Mouse (Mus musculus) gonadal fat pad, adult 2 months (tissue): ENCODE data around the gene Axdnd1. TPM values are rescaled to one million over a fixed set of nuclear protein-coding genes. Genes with fewer than 3 reads are reported as not detected.

Experiments used
- DNase-seq: peaks from one replicate; pipeline ENCODE4 v3.0.0-alpha.2; 2012; ENCODE audit warnings: low read depth
- polyA plus RNA-seq: library from polyadenylated mRNA; depleted of rRNA; stranded (reverse); fragments of >200 nt; gene quantifications from 2 replicates; pipeline ENCODE4 v1.2.3, GENCODE M21; 2012; rRNA removed

Axdnd1 gene
- 0.05 and 2.3 TPM in 2 replicates for polyA plus RNA-seq

DNA sequence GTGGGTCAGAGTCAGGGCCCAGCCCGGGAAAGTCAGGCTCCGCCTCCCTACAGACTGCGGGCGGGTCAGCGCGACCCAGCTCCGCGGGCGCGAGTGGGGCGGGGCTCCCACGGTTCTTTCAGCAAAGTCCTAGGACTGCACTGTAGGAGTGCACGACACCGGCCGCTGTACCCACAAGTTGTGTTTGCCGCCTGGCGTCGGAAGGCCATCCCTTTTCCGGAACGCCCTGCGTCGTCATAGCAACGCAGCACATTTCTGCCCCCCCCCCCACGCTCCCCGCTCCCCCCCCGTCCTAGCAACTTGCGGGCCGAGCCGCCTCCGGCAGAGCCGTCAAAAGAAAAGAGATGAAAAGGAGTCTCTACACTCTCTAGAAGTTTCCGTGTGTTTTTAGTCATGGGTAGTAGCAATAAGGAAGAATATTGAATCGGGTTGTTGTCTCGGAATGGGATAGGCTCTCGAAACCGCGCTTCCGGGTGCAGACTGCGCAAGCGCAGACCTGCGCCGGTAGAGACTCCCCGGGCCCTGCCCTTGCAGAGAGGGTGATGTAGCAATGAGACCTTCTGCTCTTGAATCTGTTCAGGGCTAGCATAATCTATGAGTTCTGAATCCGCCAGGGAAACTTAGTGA is at the start of gene Axdnd1:
Gene Axdnd1 (minus strand): TSS at position 489 of the 627 bp plus-strand sequence.
- no peak for DNase-seq

DNA sequence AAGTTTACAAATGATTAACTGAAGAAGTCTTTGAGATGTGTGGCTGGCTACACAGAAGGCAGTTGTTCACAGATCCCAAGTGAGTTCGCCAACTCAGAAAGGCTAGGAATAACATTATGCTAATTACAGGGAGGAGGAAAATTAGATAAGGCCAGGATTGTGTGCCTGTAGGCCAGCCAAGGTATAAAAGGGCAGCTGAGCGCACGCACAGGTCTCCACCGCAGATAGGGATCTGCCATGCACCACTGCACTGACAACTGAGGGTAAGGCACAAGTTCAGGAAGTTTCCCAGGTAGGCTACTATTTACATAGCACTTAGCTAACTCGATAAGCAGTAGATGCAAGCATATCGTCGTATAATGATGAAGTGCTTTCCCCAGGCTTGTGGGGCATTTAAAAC is 49.6 kb upstream of the Axdnd1 start:
- DNase-seq, result no peak

- no peak for DNase-seq
Observed at GRCm38 (mm10) chr1:156468576-156468975, 47.6 kb upstream of the Axdnd1 start.

GRCm38 (mm10) chr1:156467655-156468255 is 46.8 kb upstream of the Axdnd1 start:
- no peak for DNase-seq

DNA sequence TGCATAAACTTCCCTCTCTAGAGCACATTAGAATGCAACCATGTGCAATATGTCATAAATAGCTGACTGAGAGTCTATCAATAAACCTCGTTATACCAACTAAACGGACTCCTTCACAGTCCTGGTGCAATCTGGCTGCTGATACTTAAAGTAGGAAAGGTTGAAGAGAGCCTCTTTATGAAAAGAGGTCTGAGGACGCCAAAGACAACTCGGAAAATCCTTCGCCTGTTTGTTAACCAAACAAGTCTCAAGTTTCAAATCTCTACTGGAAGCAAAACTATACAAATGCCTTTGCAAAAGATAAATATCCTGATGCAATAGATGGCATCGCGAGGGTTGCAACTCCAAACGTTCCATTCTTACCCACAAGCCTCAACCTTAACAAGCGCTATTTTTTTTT is 44.0 kb upstream of the Axdnd1 start:
- no peak for DNase-seq

DNA sequence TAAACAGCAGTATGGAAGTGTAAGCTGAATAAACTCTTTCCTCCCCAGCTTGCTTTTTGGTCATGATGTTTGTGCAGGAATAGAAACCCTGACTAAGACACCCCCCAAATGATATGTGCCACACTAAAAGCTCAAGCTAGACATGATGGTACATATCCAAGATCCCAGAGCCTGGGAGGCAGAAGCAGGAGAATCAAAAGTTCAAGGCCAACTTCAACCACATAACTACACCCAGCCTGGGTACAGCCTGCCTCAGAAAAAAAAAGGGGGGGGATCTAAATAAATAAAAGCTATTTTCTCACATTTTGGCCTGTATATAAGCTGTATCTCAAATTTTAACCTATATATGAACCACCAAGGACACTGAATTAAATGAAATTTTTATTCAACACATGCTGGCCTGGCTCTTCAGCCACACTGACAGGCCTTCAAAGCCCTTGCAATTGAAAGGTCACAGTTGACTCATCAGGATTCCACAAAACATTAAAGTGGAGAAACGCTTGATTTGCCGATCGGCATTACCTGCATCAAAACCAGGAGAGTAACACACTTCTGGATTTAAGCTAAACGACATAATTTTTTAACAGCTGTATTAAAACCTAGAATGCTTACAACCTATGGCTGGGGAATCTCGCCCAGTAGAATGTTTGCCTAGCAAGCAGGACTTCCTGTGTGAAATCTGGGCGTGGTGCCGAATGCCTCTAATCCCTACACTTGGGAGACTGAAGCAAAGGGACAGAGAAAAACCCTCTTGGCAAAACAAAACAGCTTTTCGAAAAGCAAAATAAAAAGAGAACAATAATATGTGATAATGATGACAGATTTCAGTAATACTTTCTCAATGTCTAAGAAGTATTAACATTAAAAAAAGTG is 43.3 kb upstream of the Axdnd1 start:
- no peak for DNase-seq

GRCm38 (mm10) chr1:156462273-156462991 is 41.5 kb upstream of the Axdnd1 start:
- DNase-seq, result no peak

DNA sequence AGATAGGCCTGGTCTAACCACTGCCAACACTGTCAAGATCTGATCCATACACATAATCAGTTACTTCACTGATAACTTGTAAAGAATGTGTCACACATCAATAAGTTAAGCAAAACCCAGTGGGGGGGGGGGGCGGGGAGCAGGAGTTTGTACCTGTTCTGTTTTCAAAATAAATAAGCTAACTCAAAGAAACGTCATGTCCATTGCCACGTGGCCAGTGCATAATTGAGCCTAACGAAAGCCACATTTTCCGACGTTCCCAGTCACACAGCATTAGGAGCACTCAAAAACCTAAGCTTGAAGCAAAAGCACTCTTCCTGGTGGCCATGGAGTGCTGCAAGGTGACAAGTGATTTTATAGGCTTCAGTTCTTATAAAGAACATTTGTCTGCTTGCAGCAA is 40.1 kb upstream of the Axdnd1 start:
- no peak for DNase-seq

GRCm38 (mm10) chr1:156460216-156460615 is 39.3 kb upstream of the Axdnd1 start:
- DNase-seq, result no peak

DNA sequence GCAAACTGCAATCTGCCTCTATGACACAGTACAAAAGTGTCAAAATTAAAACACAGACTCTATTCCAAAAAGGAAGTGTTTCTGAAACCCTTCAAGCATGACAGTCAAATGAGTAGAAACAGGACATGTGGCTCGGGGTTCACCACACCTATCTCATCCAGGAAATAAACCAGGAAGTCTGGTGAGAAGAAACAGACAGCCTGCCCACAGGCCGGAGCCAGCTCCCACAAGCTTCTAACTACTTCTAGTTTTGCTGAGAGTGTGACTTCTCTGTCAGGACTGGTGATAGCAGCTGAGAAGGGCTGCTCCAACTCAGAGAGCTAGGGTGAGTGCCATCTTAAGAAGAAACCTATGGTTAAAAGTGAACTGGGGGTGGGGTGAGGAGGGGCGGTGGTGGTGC is 38.7 kb upstream of the Axdnd1 start:
- no peak for DNase-seq

GRCm38 (mm10) chr1:156458391-156459060 is 37.6 kb upstream of the Axdnd1 start:
- DNase-seq, result no peak

DNA sequence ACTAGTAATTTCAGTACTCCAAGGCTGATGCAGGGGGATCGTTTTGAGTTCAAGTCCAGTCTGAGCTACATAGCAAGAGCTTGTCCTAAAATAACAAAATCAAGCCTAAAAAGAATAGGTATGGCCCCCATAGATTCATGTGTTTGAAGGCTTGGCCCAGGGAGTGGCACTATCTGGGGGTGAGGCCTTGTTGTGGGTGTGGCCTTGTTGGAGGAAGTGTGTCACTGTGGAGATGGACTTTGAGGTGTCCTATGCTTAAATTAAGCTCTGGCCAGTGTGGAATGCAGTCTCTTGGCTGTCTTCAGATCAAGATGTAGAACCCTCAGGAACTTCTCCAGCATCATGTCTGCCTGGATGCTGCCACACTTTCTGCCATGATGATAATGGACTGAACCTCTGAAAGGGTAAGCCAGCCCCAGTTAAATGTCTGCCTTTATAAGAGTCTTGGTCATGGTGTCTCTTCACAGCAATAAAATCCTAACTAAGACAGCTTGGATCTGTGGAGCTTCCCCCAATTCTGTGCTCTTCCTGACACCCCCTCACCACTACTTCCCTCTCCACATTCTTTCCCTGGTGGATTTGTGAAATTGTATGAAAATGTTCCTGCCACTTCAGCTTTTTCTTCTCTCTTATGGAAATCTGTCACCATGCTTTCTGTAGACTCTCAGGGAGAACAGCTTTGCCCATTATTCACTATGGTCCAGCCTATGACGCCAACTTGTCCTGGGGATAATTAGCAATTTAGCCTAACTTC is 34.2 kb upstream of the Axdnd1 start:
- DNase-seq, result no peak

DNA sequence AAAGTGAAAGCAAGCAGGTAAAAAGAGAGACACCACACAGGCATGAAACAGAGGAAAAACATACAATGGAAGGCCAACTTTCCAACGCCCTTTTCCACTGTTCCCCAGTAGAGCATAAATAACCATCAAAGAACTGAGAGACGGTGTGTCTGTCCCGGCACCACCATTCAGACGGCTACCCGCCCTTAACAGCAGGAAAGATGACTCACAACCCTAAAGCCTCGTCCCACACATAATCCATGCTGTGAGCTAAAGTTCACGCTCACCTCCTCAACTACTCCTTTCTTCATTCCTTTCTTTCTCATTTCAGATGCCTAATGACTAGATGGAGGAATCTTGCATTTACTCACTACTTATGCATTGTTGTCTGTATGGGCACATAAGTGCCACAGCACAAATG is 33.4 kb upstream of the Axdnd1 start:
- DNase-seq, result no peak

DNA sequence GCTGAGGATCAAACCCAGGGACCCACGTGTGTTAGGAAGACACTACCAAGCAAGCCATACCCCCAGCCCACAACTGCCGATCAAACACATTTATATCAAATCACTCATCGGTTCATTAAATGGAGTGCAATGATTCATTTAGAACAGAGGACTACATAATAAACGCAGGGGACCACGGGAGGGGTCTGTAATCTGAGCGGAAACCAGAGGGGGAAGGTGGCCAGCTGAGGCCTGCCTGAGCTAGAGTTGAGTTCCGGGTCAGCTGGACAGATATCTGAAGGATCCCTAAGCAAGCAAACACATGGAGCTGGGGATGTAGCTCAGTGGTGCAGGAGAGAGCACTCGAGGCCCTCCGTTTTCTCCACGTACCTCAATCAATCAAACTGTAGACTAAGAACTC is 32.9 kb upstream of the Axdnd1 start:
- DNase-seq, result no peak

DNA sequence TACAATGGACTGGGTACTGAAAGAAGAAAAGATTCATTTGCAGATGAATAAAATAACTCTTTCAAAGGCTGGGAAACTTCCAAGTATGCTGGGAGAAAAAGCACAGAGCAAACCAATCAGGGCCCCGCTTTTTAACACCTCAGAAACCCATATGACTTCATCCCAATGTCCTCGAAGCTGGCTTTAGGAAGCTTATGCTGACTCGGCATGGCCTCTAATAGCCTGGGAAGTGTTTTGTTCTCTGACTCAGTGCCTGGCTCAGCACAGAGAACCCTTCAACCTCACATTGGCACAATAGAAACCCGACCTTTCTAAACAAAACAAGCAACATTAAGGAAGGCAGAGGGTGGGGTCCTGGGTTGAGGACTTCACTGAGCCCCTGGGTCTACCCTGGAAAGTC is 29.5 kb upstream of the Axdnd1 start:
- DNase-seq, result no peak

DNA sequence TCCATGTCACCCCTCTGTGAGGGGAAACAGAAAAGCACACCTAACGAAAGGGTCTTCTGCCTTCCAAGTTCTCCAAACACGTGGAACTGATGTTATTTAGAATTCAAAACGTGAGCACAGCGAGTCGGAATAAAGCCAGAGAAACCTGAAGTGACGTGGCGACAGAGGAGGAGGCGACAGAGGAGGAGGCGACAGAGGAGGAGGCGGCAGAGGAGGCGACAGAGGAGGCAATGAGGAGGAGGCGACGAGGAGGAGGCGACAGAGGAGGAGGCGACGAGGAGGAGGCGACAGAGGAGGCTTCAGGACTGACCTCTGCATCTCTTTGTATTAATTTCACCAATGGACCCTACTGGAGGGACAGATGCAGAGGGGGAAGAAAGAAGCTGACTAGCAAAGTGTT is 28.7 kb upstream of the Axdnd1 start:
- DNase-seq, result no peak

GRCm38 (mm10) chr1:156449089-156449488 is 28.1 kb upstream of the Axdnd1 start:
- no peak for DNase-seq

- DNase-seq, result no peak
Observed at GRCm38 (mm10) chr1:156445049-156445448, 24.1 kb upstream of the Axdnd1 start.

DNA sequence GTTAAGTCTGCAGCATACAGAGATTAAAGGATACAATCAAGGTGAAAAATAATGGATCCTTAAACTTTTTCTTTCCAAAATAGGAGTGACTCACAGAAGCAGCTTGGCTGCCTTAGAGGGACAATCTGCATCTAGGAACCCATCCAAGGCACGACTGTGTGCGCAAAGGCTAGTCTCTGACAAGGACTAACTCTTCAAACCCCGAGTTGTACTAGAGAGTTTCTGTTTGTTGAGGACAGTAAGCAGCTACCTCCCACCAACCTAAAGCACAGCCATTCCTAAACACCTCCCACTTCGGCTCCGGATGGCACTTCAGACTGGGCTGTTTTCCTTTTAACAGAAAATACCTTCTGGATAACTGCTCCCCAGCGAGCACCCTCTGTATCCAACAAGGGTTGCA is 21.8 kb upstream of the Axdnd1 start:
- DNase-seq, result no peak

- DNase-seq, result no peak
Observed at GRCm38 (mm10) chr1:156442266-156442665, 21.3 kb upstream of the Axdnd1 start.

DNA sequence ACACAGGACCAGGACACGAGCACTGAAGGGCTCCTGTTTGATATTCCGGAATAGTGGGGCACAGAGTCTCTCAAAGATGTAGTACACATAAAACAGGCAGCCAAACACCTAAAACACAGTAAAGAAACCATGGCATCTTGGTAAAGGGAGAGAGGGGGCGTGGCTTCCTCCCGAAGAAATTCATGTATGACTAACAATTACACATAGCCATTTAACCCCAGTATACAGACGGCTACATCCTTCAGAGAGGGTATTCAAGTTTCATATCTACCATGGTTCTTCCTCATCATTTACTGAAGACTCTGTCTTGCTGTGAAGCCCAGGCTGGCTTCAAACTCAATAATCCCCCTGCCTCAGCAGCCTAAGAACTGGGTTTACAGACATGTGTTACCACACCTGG is 16.8 kb upstream of the Axdnd1 start:
- DNase-seq, result no peak
